Mouse (Mus musculus) frontal cortex, adult 2 months (tissue): ENCODE data around the gene C1qtnf4. TPM values are rescaled to one million over a fixed set of nuclear protein-coding genes. Genes with fewer than 3 reads are reported as not detected.

ENCODE experiments used
- DNase-seq, 2 experiments: peaks; one replicate each; pipeline ENCODE4 v3.0.0; 2022; ENCODE audit warnings: low spot score in 1 of 2; ENCODE audit errors: extremely low spot score in 1 of 2
- polyA plus RNA-seq: library from polyadenylated mRNA; depleted of rRNA; stranded (reverse); fragments of >200 nt; gene quantifications from 2 replicates; pipeline ENCODE4 v1.2.3, GENCODE M21; 2012; rRNA removed

Gene C1qtnf4
- polyA plus RNA-seq, 1 experiment: 446 TPM

GRCm38 (mm10) chr2:90922636-90923035 is 37.0 kb downstream of the C1qtnf4 start:
- no peak for DNase-seq

- DNase-seq: no peak
Observed at GRCm38 (mm10) chr2:90928566-90928965, 42.9 kb downstream of the C1qtnf4 start.

DNA sequence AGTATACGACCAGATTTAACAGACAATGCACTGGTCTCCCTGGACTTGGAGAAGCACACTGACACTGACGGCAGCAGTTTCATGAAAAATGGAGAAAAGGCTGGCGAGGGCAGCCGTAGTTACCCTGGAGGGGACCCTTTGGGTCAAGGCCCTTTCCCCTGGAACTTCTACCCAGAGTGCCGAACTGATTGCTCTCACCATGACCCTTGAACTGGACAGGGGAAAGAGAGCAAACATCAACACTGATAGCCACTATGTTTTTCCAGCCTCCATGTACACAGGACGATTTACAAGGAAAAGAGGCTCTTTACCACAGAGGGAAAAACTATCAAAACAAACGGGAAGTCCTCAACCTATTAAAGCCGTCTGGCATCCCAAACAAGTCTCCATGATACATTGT is 46.2 kb downstream of the C1qtnf4 start:
- no peak for DNase-seq

- no peak for DNase-seq
Observed at GRCm38 (mm10) chr2:90932273-90932672, 46.6 kb downstream of the C1qtnf4 start.

GRCm38 (mm10) chr2:90938362-90938761 is 52.7 kb downstream of the C1qtnf4 start:
- no peak for DNase-seq

DNA sequence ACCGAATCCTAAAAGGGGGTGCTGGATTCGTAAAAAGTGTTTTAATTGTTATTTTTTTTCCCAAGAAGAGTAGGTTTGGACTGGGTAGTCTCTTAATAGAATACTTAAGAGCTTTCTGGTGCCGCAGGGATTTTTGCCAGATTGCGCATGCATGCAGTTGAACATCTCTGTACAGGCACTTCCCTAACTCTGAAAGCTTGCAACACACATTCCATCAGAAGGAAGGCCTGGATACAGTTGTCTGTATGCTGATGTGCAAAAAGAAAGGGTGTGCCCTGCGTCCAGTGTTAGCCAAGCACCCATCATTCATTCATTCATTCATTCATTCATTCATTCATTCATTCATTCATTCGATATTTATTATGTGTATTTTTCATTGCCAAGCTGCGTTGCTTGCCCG is 54.1 kb downstream of the C1qtnf4 start:
- DNase-seq: no peak

Other genes starting within 250 kb of the C1qtnf4 start
- gene Nup160, start 208.6 kb upstream of the C1qtnf4 start, polyA plus RNA-seq: 13.7 and 14.1 TPM in 2 replicates
- gene Fnbp4, start 140.5 kb upstream of the C1qtnf4 start, polyA plus RNA-seq: 80.5 and 87.2 TPM in 2 replicates
- gene Agbl2, start 103.1 kb upstream of the C1qtnf4 start, polyA plus RNA-seq: 1.8 and 2.6 TPM in 2 replicates
- gene Mtch2, start 38.7 kb upstream of the C1qtnf4 start, polyA plus RNA-seq: 137 and 149 TPM in 2 replicates
- gene Kbtbd4, start 18.9 kb downstream of the C1qtnf4 start, polyA plus RNA-seq: 24.5 and 28.2 TPM in 2 replicates
- gene Ndufs3, start 19.0 kb downstream of the C1qtnf4 start, polyA plus RNA-seq: 216 and 222 TPM in 2 replicates
- gene Celf1, start 54.5 kb downstream of the C1qtnf4 start, polyA plus RNA-seq: 107 and 127 TPM in 2 replicates
- 1.1 and 1.7 TPM in 2 replicates for gene Rapsn, start 149.8 kb downstream of the C1qtnf4 start, polyA plus RNA-seq
- gene Psmc3, start 168.1 kb downstream of the C1qtnf4 start, polyA plus RNA-seq: 183 and 195 TPM in 2 replicates
- gene Slc39a13, start 184.6 kb downstream of the C1qtnf4 start, polyA plus RNA-seq: 53.8 and 54.3 TPM in 2 replicates
- gene Spi1, start 196.5 kb downstream of the C1qtnf4 start, polyA plus RNA-seq: 9.7 and 12.0 TPM in 2 replicates
- gene Mybpc3, start 232.3 kb downstream of the C1qtnf4 start, polyA plus RNA-seq: 0.30 and 0.61 TPM in 2 replicates